Mouse (Mus musculus): ENCODE results near the gene Thap3.

Gene Thap3

DNA sequence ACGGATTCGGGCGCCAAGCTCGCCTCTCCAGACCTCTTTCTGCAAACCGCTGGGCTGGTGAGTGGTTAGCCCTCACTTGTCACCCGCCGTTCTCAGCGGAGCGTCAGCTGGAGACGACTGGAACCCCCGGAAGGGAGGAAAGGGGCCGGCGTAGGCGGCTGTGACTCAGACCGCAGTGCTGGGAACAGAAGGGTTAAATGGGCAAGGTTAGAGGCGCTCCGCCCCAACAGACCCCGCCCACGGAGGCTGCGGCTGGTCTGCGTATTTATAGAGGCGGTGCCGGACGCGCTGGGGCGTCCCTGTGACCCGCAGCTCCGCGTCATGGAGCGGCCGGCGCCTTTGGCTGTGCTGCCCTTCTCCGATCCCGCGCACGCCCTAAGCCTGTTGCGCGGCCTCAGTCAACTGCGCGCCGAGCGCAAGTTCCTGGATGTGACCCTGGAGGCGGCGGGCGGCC, 19.9 kb upstream of the Thap3 start, which contains the start of gene Klhl21:
Klhl21 (plus strand) TSS at position 182 of the 454 bp plus-strand sequence.
- DNase-seq, result peak; percentile 94

DNA sequence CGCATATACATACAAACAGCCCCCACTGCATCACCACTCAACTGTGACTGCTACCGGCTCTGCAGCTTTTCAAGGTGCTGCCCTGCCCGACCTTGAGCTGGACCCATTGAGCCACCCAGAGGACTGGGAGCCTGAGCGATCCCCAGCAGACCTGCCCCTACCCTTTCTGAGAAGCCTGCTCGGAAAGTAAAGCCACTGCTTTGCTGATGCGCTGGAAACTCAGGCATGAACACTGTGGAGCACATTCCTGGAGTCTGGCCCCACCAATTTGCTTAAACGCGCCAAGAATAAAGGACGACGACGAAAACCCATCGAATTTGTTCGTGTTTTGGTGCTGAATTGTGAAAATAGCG, 19.3 kb upstream of the Thap3 start:
- no peak for DNase-seq

DNA sequence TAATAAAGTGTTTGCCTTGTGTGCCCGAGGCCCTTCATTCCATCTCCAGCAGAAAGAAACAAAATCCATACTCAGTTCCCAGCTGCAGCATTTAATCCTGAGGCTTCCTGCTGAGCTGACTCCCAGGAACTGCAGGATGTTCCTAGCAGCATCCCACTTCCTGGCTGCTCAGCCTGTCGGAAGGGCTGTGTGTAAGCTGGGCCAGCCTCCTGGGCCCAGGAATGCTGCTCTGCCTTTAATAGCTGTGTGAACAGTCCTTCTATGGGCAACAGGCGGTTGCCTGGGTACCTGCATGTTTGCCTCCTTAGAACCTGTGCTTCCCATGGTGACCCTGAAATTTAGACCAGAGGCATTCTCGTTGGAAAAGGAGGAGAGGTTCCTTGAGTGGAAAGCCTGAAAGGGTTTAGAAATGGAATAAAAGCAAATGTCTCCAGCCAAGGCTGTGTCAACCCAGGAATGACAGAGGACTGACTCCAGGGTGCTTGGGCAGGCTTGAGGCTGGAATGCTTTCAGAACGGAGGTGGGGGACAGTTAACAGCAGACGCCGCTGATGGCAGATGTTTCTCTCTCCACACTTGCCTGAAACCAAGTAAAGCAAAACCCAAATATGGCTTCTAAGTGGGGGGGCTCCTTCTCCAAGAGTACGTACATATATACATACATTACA, 18.8 kb upstream of the Thap3 start:
- peak; percentile 52 for DNase-seq

DNA sequence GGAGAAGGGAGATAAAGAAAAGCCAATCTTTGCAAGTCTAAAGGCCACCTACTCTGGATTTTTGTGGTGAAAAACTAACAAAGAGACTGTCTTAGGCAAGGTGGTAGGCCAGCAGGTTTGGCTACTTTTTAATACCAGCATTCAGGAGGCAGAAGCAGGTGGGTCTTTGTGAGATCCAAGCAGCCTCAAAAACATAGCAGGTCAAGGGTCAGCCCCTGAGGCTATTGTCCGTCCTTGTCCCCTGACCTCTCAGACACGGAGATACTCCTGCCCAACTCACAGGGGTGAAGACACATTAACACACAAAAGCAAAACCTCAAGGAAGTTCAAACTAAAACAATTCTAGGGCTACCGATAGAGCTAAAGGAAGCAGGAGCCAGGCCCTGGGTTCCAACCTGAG, 18.0 kb upstream of the Thap3 start:
- no peak for DNase-seq

DNA sequence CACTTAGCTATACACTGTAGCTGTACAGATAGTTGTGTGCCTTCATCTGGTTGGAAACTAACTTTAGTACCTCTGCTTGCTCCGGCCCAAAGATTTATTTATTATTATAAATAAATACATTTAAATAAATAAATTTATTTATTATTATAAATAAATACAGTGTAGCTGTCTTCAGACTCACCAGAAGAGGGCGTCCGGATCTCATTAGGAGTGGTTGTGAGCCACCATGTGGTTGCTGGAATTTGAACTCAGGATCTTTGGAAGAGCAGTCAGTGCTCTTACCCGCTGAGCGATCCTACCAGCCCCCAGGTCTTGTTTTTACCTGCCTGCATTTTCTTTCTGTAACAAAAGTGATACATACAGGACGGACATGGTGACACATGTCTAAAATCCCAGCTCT, 17.3 kb upstream of the Thap3 start:
- DNase-seq, result no peak

DNA sequence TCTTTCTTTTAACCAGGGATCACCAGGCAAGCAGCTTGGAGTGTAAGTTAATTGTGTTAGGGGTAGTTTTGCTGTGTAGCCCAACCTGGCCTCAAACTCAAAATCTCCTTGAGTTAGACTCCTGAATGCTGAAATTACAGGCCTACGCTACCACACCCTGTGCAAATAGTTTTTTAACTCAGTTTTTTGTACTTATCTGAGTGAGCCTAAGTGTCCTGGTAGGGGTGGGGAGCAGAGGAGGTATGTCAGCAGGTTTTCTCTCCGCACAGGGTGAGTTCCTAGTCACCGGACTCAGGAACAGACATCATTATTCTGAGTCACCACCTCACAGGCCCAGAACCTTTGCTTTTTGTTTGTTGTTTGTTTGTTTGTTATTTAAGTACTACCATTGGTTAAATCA, 13.3 kb upstream of the Thap3 start:
- DNase-seq, result no peak

DNA sequence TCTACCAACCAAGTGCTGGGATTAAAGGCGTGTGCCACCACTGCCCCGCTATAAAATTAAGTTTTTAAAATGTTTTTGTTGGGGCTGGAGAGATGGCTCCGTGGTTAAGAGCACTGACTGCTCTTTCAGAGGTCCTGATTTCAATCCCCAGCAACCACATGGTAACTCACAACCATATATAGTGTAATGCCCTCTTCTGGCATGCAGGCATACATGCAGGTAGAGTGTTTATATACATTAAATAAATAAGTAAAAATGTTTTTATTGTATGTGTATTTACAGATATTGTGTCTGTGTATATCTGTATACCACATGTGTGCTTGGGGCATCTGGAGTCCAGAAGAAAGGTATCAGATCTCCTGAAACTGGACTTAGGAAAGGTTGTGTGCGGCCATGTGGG, 12.5 kb upstream of the Thap3 start:
- no peak for DNase-seq

DNA sequence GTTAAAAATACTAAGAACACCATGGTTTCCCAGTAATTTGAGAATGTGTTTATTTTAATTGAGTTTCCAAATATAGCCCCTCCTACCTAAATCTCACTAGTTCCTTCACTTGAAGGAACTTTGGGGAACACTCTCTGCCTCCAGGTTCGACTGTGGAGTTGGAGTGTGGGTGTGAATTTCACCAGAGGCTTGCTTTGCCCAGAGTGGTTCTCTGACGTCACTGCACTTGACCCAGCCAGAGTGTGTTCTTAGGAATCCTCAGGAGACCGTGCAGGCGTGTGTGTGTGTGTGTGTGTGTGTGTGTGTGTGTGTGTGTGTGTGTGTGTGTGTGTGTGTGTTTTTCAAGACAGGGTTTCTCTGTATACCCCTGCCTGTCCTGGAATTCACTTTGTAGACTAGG, 12.1 kb upstream of the Thap3 start:
- DNase-seq, result no peak

DNA sequence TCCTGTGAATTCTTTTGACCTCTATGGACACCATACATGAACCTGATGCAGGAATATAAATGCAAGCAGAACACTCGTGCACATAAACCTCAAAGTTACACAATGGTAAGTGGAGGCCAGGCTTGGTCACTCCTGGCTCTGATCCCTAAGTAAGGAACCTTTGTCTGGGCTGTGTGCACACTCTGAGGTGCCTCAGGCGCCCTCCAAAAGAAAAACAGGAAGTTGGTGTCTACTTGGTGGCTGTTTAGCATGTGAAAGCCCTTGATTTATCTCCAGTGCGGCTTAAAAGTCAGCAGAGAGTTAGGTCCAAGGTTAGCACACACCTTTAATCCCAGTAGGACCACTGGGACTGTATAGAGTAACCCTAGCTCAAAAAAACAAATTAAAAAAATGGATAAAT, 10.7 kb upstream of the Thap3 start:
- no peak for DNase-seq

DNA sequence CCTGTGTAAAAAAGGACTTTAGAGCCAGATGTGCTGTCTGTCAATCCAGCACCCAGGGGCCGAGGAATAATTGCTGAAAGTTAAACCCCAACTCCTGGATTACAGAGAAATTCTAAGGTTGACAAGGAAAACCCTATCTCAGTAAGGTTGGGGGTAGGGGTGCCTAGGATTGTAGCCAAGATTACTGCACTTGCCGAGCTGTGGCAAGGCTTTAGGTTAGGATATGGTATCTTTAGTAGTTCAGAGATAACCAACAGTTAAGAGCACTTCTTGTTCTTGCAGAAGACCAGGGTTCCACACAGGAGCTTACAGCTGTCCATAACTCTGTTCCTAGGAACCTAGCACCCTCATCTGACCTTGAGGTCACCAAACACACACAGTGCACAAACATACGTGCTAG, 8.9 kb upstream of the Thap3 start:
- DNase-seq, result peak; percentile 46

DNA sequence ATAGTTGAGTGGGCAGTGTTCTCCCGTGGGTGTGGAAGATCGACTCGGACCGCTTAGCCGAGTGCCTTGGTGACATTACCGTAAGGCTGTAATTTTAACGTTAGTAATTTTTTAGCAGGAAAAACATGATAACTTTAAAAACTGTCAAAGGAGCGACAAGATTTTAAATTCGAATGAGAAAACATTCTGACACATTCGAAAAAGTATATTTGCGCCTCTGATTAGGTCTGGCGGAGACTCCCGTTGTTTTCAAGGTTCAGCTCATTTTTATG, 8.1 kb upstream of the Thap3 start:
- no peak for DNase-seq

DNA sequence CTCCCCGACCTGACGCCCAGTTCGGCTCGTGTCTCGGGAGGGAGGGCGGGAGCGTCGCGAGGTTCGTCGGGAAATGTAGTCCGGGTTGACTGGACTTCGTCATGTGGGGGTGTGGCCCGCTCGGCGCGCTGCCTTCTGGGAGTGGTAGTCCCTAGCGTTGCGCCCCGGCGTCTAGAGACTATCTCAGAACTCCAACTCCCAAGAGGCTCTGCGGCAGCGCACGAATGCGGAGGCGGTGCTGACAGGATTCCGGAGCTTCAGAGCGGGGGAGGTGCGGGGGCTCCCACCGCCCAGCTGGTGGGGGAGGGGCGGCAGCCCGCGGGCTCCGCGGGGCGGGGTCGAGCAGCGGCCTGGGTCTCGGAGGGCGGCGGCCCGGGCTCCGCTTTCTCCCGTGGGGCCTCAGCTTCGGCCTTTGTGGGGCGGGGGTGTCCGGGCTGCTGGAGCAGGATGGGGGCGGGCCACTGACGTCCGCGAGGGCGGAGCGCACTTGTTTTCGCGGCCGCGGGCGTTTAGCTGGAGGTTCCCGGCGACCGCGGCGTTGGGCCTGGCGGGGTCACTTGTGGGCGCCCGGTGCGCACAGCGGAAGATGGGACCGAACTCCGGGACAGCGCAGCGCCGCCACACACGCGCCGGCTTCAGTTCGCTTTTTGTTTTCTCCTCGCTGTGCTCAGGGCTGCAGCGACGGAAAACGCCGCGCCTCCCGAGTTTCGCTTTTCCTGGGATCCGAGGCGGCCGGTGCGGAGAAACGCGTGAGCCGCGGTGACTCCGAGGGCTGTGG, 7.6 kb upstream of the Thap3 start, which contains the start of gene Phf13:
Phf13 (minus strand) TSS at position 86 of the 778 bp plus-strand sequence.
- peak; percentile 99 for DNase-seq

DNA sequence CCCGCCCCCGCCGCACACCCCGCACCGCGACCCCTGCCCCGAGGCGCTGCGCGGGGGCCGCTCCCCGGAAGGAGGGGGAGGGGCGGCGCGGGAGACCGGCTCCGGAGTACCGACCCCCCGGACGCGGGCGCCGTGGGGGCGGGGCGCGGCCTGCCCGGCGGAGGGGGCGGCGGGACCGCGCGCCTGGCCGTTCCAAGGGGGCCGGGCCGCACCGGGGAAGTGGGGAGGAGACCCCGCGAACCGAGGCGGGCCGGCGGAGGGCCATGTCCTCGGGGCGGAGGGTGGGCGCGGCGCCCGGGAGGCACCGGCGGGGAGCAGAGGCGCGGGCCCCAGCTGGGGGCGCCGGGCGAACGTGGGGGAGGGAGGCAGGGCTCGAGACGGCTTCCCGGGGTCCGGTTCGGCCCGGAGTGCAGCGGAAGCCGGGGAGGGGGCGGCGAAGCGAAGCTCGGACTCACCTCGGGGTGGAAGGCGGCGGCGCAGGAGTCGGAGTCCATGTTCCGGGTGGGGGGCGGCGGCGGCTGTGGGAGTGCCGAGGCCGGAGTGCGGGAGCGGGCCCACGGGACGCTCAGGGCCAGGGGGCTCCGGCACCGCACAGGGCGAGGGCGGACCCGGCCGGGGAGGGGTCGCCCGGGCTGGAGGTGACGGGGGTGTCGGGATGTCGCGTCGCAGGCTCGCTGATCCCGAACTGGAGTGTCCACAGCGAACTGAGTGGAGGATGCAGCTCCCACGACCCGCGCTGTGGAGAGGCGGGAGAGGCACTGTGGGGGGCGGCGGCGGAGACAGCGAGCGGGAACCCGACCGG, 6.8 kb upstream of the Thap3 start:
- no peak for DNase-seq

DNA sequence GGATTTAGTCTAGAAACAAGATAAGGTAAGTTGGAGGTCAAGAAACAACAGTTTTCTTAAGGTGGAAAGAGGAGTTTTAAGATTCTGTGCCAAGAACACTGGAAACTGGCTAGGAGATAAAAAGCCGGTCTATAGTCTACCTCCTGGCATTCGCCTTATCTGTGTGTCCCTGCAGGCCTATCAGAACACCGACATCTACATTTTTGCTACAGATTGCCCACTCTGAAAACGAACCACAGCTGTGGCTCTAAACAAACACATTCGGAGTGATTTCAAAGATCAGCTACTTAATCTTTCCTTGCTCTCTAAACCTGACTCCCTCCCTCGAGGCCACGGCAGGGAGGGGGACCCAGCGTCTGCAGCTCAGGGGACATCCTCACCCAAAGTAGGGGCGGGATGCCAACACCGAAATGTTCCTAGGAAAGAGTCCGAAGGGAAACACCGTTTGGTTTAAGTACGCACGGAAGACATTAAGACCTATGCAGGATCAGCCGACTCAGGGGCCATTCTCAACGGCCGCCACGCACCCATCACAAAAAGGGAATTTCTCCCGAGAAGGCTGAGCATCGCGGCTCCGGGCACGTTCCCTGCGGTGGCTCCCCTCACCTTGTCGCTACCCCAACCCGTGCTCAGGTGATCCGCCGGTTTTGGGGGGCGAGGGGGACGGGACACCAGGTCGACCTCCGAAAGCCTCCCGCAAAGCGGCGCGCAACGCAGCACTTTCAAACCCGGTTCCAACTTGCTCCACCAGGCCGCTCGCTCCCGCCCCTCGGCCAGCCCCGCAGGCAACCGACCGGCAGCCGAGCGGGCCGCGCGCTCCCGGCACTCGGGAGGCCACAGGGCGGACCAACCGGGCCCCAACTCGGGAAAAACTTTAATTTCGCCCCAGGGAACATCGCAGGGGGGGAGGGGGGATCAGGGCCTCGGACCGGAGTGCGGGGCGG, 5.7 kb upstream of the Thap3 start:
- DNase-seq, result peak; percentile 72

DNA sequence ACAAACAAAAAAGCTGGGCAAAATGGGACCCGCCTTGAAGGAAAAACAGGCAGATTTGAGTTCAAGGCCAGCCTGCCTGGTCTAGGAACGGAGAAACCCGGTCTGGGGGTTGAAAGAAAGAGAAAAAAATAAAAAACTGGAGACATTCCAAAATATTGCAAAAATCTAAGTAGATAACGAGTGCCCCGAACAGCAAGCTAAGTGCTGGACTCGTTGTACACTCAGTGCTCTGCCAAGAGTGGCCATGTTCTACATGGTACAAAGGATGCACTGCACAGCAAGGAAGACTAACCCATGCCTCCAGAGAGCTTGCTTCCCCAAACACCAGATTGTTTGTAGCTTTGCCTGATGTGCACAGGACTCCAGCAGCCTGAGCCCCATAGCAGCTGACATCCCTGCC, 4.2 kb upstream of the Thap3 start:
- peak; percentile 46 for DNase-seq

DNA sequence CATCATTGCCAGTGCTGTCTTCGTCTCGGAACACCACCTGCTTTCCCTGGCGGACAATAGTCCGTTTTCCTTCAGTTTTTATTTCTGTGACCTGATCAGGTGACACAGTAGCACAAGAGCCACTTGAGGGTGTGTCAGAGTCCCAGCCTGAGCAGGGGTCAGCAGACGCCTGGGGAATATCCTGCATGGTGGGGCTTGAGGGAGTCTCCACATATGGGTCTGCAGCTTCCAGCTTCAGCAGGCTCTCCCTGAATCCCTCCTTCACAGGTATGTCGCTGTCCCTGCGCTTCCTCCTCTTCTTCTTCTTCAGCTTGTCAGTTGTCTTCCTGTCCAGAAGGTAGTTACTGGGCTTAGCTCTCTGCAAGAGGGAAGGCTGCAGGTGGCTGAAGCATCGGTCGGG, 3.3 kb upstream of the Thap3 start:
- DNase-seq, result peak; percentile 34

DNA sequence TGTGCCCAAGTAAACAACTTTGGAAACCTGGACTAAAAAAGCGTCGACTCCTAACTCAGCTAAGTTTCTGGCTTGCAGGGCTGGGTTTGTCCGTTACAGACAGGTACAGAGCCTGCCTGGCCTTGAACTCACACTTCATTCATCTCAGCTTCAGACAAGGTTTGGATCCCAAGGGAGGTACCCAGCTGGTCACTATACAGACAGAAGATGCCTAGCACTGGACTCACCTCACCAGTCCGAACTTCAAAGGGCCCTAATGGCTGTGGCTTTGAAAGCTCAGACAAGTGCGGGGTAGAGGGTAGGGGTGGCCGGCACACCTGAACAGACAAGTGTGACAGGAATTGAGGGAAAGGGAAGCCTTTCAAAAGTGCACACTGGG, 302 bp upstream of the Thap3 start:
- DNase-seq, result no peak

DNA sequence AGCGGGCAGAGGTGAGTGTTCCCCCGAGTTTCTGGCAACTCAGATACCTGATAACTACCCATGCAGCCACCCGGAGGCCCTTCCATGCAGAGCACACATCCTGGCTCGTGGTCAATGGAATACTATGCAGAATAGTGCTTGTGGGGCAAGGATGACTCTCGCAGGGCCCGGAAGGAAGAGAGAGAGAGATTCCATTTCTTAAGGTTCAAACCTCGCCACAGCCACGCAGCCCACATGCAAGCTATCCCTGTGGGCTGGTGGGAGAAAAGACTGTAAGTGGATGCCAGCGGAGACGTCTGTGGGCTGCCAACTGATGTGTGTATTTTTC, 819 bp downstream of the Thap3 start:
- no peak for DNase-seq

DNA sequence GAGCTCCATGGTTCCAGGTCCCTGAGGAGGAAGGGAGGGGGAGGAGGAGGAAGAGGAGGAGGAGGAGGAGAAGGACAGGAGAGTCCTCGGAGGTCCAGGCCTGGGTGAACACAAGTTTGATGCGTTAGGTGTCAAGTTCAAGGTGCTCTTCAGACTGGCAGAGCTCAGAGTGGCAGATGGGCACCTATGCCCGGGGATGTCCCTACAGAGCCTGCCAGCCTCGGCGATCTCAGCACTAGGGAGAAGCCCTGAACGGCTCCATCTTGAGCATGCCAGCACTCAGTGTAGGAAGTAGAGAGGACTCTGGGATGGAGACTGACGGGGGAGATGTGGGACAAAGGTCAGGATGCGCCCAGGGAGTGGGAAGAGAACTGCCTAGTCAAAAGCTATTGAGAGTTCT, 2.1 kb downstream of the Thap3 start:
- peak; percentile 65 for DNase-seq

DNA sequence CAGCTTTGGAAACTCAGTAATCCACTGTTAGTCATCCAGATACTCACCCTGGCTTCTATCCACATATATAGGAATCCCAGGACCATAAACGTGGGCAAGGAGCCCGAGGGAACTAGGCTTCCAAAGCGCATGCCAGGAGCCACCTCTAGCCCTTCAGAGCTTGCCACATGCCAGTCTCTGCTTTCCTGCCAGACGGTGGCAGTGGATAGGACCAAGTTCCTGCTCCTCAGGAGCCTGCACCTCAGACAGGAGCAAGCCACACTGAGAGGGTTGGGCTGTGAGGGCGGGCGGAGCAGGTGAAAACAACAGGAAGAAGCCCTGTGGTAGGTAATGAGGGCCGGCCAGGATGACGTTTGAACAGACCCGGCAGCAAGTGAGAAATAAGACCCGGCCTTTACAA, 2.9 kb downstream of the Thap3 start:
- DNase-seq, result peak; percentile 80

DNA sequence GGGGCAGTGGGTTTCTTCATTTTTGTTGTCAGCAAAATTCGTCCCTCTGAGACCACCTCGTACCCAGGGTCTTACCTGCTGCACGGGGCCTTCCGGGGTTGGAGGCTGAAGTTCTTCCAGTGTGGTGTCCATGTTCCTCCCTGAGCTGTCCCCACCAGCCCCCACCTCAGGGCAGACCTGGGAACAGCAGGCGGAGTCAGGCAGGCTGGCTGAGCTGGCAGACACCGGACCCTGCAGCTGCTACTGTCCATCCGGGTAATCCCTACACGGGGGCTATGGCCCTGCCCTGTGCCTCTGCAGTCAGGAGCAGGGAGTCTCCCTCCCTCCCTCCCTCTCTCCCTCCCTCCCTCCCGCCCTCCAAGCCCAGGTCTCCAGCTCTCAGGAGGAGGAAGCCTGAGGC, 5.2 kb downstream of the Thap3 start:
- peak; percentile 39 for DNase-seq

DNA sequence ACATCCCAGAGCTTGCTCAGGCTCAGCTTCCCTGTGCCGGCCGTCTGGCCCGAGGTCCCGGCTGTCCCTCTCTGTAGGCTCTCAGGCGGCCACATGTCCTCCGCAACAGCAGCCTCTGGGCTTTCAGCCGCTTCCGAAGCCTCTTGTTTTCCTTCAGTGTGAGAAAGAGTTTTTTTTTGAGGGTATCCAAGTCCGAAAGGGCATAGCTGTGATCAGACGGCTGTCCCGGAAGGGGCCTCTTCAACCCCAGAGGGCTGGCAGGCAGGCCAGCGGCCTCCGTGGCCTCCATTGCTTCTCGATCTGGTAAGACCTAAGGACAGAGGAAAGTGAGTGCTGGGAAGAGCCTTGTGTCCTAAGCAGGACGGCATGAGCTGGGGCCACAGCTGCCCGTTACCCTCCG, 5.8 kb downstream of the Thap3 start:
- DNase-seq, result no peak

DNA sequence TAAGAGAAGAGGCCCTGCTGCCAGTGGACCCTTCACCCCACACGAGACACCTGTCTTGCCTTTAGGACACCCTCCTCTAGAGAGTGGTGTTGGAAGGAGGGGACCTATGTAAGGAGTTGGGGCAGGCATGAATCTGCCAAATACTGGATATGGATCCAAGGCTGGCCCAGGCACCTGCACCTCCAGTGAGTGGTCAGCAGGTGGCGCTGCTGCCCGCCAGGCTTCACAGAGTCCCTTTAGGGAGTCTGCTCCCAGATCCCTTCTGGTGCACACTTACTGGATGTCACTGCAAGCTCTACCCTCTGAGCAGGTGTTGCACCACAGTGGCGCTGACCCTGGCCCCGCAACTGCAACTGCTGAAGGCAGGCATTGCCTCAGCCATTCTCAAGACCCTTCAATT, 7.4 kb downstream of the Thap3 start:
- peak; percentile 81 for DNase-seq
